Mouse (Mus musculus) kidney, postnatal 4 days (tissue): ENCODE data around the gene Fam118a.
A peak's percentile ranks its signal among the peaks of the same experiment; 100 is the strongest.
"Not testable (repeated sequence)": the region's sequence is repeated elsewhere in the genome, so short reads cannot be mapped to it uniquely, and the experiment has no call there.

ENCODE experiments used
- DNase-seq, 2 experiments: peaks; one replicate each; pipeline ENCODE4 v3.0.0; 2021; ENCODE audit warnings: mixed read lengths in 2 of 2

Fam118a gene

GRCm38 (mm10) chr15:85015771-85016170 lies 13.0 kb upstream of the Fam118a start:
- no peak for DNase-seq

- DNase-seq: peak; percentile 68 to 78
Measured at GRCm38 (mm10) chr15:85016951-85017664, 11.6 kb upstream of the Fam118a start, which contains the start of gene Upk3a. TSS of gene Upk3a (plus strand) at chr15:85017141.

- DNase-seq: no peak
Measured at GRCm38 (mm10) chr15:85022211-85022610, 6.5 kb upstream of the Fam118a start.

GRCm38 (mm10) chr15:85026197-85026596 lies 2.6 kb upstream of the Fam118a start:
- DNase-seq: no peak

GRCm38 (mm10) chr15:85027740-85028139 lies 1.0 kb upstream of the Fam118a start:
- no peak for DNase-seq

GRCm38 (mm10) chr15:85030643-85031042 lies 1.9 kb downstream of the Fam118a start:
- not testable (repeated sequence) for DNase-seq

- peak; percentile 22 to 46 for DNase-seq
Measured at GRCm38 (mm10) chr15:85031866-85032265, 3.1 kb downstream of the Fam118a start.

GRCm38 (mm10) chr15:85033916-85034315 lies 5.2 kb downstream of the Fam118a start:
- DNase-seq: peak; percentile 41 to 62

GRCm38 (mm10) chr15:85036566-85037342 lies 8.0 kb downstream of the Fam118a start:
- peak; percentile 98 to 99 for DNase-seq

GRCm38 (mm10) chr15:85037343-85037690 lies 8.6 kb downstream of the Fam118a start:
- DNase-seq: no peak

- no peak for DNase-seq
Measured at GRCm38 (mm10) chr15:85041546-85042225, 12.9 kb downstream of the Fam118a start.

GRCm38 (mm10) chr15:85042361-85042954 lies 13.7 kb downstream of the Fam118a start:
- DNase-seq: peak; percentile 82 to 90

GRCm38 (mm10) chr15:85043116-85043515 lies 14.4 kb downstream of the Fam118a start:
- peak in 1 of 2 experiments; percentile 20 for DNase-seq

GRCm38 (mm10) chr15:85043761-85044160 lies 15.0 kb downstream of the Fam118a start:
- DNase-seq: no peak

GRCm38 (mm10) chr15:85046230-85046950 lies 17.6 kb downstream of the Fam118a start:
- no peak for DNase-seq

GRCm38 (mm10) chr15:85047865-85048264 lies 19.1 kb downstream of the Fam118a start:
- DNase-seq: no peak

- no peak for DNase-seq
Measured at GRCm38 (mm10) chr15:85049758-85050157, 21.0 kb downstream of the Fam118a start.

- DNase-seq: no peak
Measured at GRCm38 (mm10) chr15:85054098-85054497, 25.4 kb downstream of the Fam118a start.

GRCm38 (mm10) chr15:85055186-85055585 lies 26.4 kb downstream of the Fam118a start:
- no peak for DNase-seq

- no peak for DNase-seq
Measured at GRCm38 (mm10) chr15:85063421-85063820, 34.7 kb downstream of the Fam118a start.

GRCm38 (mm10) chr15:85070561-85070960 lies 41.8 kb downstream of the Fam118a start:
- peak; percentile 28 to 46 for DNase-seq

GRCm38 (mm10) chr15:85072651-85073050 lies 43.9 kb downstream of the Fam118a start:
- DNase-seq: no peak
